Mouse (Mus musculus) WW6 (cell line): Measurements from ENCODE around the gene Scn9a.

Experiments
- DNase-seq: peaks from one replicate; pipeline ENCODE4 v3.0.0-alpha.2; 2013; ENCODE audit warnings: low read depth, low spot score

Scn9a gene

GRCm38 (mm10) chr2:66463916-66464315 lies 170.8 kb downstream of the Scn9a start:
- no peak for DNase-seq

- no peak for DNase-seq
These were observed 172.3 kb downstream of the Scn9a start for GRCm38 (mm10) chr2:66462458-66462857.

- DNase-seq: no peak
These were observed 194.1 kb downstream of the Scn9a start, which contains the start of gene Scn1a for GRCm38 (mm10) chr2:66440711-66441110. Gene Scn1a, minus strand, starts transcription at chr2:66440840.

- peak; percentile 22 for DNase-seq
These were observed 194.8 kb downstream of the Scn9a start for GRCm38 (mm10) chr2:66439764-66440471.

- no peak for DNase-seq
These were observed 198.5 kb downstream of the Scn9a start for GRCm38 (mm10) chr2:66436286-66436685.
